Mouse (Mus musculus): Measurements from ENCODE around the gene Pfkm. TPM values are rescaled to one million over a fixed set of nuclear protein-coding genes. Genes with fewer than 3 reads are reported as not detected.
A peak's percentile ranks its signal among the peaks of the same experiment; 100 is the strongest.

Pfkm gene
- polyA plus RNA-seq, 1 experiment from 2014 or later = 38.2 TPM

GRCm38 (mm10) chr15:98074521-98074920 is 17.9 kb upstream of the Pfkm start:
- WGBS = 97% methylated on average over 8 of the region's 8 CpGs

GRCm38 (mm10) chr15:98075034-98075433 is 17.4 kb upstream of the Pfkm start:
- H3K36me3 ChIP-seq (replicated peaks) = peaks cover 99% of the 10 kb centered on the region
- no peaks in the 10 kb centered on the region for H3K9me3 ChIP-seq
- no peak overlapping the region for H3K27ac ChIP-seq
- H3K4me1 ChIP-seq = no peaks in the 10 kb centered on the region
- no peak overlapping the region for H3K4me3 ChIP-seq
- H3K27me3 ChIP-seq (ENCODE audit: poor library complexity, severe bottlenecking) = no peaks in the 10 kb centered on the region
- DNase-seq (ENCODE audit: extremely low spot score, low spot score) = no peak
- 89% methylated on average over 16 of the region's 16 CpGs for WGBS

More at GRCm38 (mm10) chr15:98074521-98074920, 17.9 kb upstream of the Pfkm start:
- H3K27me3 ChIP-seq (ENCODE audit: poor library complexity, severe bottlenecking) = no peaks in the 10 kb centered on the region
- DNase-seq (ENCODE audit: extremely low spot score, low spot score) = no peak
- H3K27ac ChIP-seq = no peak overlapping the region
- H3K36me3 ChIP-seq (replicated peaks) = peaks cover 99% of the 10 kb centered on the region
- no peaks in the 10 kb centered on the region for H3K4me1 ChIP-seq
- H3K4me3 ChIP-seq = no peak overlapping the region
- no peaks in the 10 kb centered on the region for H3K9me3 ChIP-seq

GRCm38 (mm10) chr15:98076901-98077300 is 15.5 kb upstream of the Pfkm start:
- H3K36me3 ChIP-seq (replicated peaks) = peaks cover 98% of the 10 kb centered on the region
- H3K9me3 ChIP-seq = no peaks in the 10 kb centered on the region
- no peak overlapping the region for H3K27ac ChIP-seq
- no peaks in the 10 kb centered on the region for H3K4me1 ChIP-seq
- no peaks in the 10 kb centered on the region for H3K27me3 ChIP-seq (ENCODE audit: poor library complexity, severe bottlenecking)
- WGBS = 91% methylated on average over 6 of the region's 6 CpGs
- H3K4me3 ChIP-seq = no peak overlapping the region
- no peak for DNase-seq (ENCODE audit: extremely low spot score, low spot score)

- Histone ChIP-seq H3K27me3 (ENCODE audit: poor library complexity, severe bottlenecking) (no peaks in the 10 kb centered on the region), H3K36me3 (replicated peaks) (peaks cover 56% of the 10 kb centered on the region), H3K9me3 (no peaks in the 10 kb centered on the region), H3K4me3 (no peak overlapping the region), H3K27ac (no peak overlapping the region), H3K4me1 (peaks cover 24% of the 10 kb centered on the region)
- WGBS = 88% methylated on average over 1 of the region's 1 CpGs
- no peak for DNase-seq (ENCODE audit: extremely low spot score, low spot score)
Measured at GRCm38 (mm10) chr15:98088889-98089288, 3.5 kb upstream of the Pfkm start.

GRCm38 (mm10) chr15:98089421-98090183 is 2.8 kb upstream of the Pfkm start:
- Histone ChIP-seq H3K9me3 (no peaks in the 10 kb centered on the region), H3K4me3 (no peak overlapping the region), H3K27me3 (ENCODE audit: poor library complexity, severe bottlenecking) (no peaks in the 10 kb centered on the region), H3K4me1 (peaks cover 26% of the 10 kb centered on the region), H3K36me3 (replicated peaks) (peaks cover 49% of the 10 kb centered on the region), H3K27ac (no peak overlapping the region)
- 80% methylated on average over 9 of the region's 9 CpGs for WGBS
- no peak for DNase-seq (ENCODE audit: extremely low spot score, low spot score)

- H3K4me1 ChIP-seq = peaks cover 26% of the 10 kb centered on the region
- H3K27me3 ChIP-seq (ENCODE audit: poor library complexity, severe bottlenecking) = no peaks in the 10 kb centered on the region
- DNase-seq (ENCODE audit: extremely low spot score, low spot score) = no peak
- peak overlapping the region; percentile 79 for H3K4me3 ChIP-seq
- peak overlapping the region; percentile 98; the same call in 1 of the 2 replicates for H3K27ac ChIP-seq
- 52% methylated on average over 4 of the region's 4 CpGs for WGBS
- H3K9me3 ChIP-seq = no peaks in the 10 kb centered on the region
- peaks cover 27% of the 10 kb centered on the region for H3K36me3 ChIP-seq (replicated peaks)
Measured at GRCm38 (mm10) chr15:98091841-98092240, 548 bp upstream of the Pfkm start.

- H3K4me1 ChIP-seq = peaks cover 26% of the 10 kb centered on the region
- peaks cover 13% of the 10 kb centered on the region for H3K36me3 ChIP-seq (replicated peaks)
- peak within 1 kb of the TSS; percentile 79 for H3K4me3 ChIP-seq
- DNase-seq (ENCODE audit: extremely low spot score, low spot score) = peak; percentile 91
- H3K9me3 ChIP-seq = no peaks in the 10 kb centered on the region
- under 1% methylated on average over 58 of the region's 58 CpGs for WGBS
- no peaks in the 10 kb centered on the region for H3K27me3 ChIP-seq (ENCODE audit: poor library complexity, severe bottlenecking)
- H3K27ac ChIP-seq = peak within 1 kb of the TSS; percentile 98
Measured at GRCm38 (mm10) chr15:98093121-98094011, 977 bp downstream of the Pfkm start, which contains the start of gene Senp1. TSS of gene Senp1 (minus strand) at chr15:98093744.

- no peaks in the 10 kb centered on the region for H3K9me3 ChIP-seq
- no peak overlapping the region for H3K4me3 ChIP-seq
- H3K4me1 ChIP-seq = peaks cover 26% of the 10 kb centered on the region
- no peaks in the 10 kb centered on the region for H3K27me3 ChIP-seq (ENCODE audit: poor library complexity, severe bottlenecking)
- no peak for DNase-seq (ENCODE audit: extremely low spot score, low spot score)
- H3K36me3 ChIP-seq (replicated peaks) = peaks cover 2% of the 10 kb centered on the region
- H3K27ac ChIP-seq = no peak overlapping the region
- WGBS = 90% methylated on average over 12 of the region's 12 CpGs
Measured at GRCm38 (mm10) chr15:98094905-98095304, 2.5 kb downstream of the Pfkm start.

- WGBS = 49% methylated on average over 3 of the region's 3 CpGs
- no peak overlapping the region for H3K27ac ChIP-seq
- H3K36me3 ChIP-seq (replicated peaks) = no peaks in the 10 kb centered on the region
- peaks cover 13% of the 10 kb centered on the region for H3K4me1 ChIP-seq
- no peaks in the 10 kb centered on the region for H3K27me3 ChIP-seq (ENCODE audit: poor library complexity, severe bottlenecking)
- no peak for DNase-seq (ENCODE audit: extremely low spot score, low spot score)
- H3K4me3 ChIP-seq = no peak overlapping the region
- H3K9me3 ChIP-seq = no peaks in the 10 kb centered on the region
Measured at GRCm38 (mm10) chr15:98096957-98097356, 4.6 kb downstream of the Pfkm start.

GRCm38 (mm10) chr15:98098519-98098918 is 6.1 kb downstream of the Pfkm start:
- Histone ChIP-seq H3K9me3 (no peaks in the 10 kb centered on the region), H3K4me3 (no peak overlapping the region), H3K27ac (no peak overlapping the region), H3K27me3 (ENCODE audit: poor library complexity, severe bottlenecking) (no peaks in the 10 kb centered on the region), H3K36me3 (replicated peaks) (no peaks in the 10 kb centered on the region), H3K4me1 (peaks cover 6% of the 10 kb centered on the region)
- DNase-seq (ENCODE audit: extremely low spot score, low spot score) = no peak
- 90% methylated on average over 9 of the region's 9 CpGs for WGBS

GRCm38 (mm10) chr15:98102401-98102800 is 10.0 kb downstream of the Pfkm start:
- no peaks in the 10 kb centered on the region for H3K9me3 ChIP-seq
- no peak overlapping the region for H3K27ac ChIP-seq
- H3K36me3 ChIP-seq (replicated peaks) = no peaks in the 10 kb centered on the region
- no peak for DNase-seq (ENCODE audit: extremely low spot score, low spot score)
- H3K4me1 ChIP-seq = peaks cover 5% of the 10 kb centered on the region
- no peak overlapping the region for H3K4me3 ChIP-seq
- no peaks in the 10 kb centered on the region for H3K27me3 ChIP-seq (ENCODE audit: poor library complexity, severe bottlenecking)
- WGBS = 93% methylated on average over 6 of the region's 6 CpGs

GRCm38 (mm10) chr15:98106506-98106905 is 14.1 kb downstream of the Pfkm start:
- DNase-seq (ENCODE audit: extremely low spot score, low spot score) = no peak
- Histone ChIP-seq H3K27ac (no peak overlapping the region), H3K27me3 (ENCODE audit: poor library complexity, severe bottlenecking) (no peaks in the 10 kb centered on the region), H3K9me3 (no peaks in the 10 kb centered on the region), H3K36me3 (replicated peaks) (no peaks in the 10 kb centered on the region), H3K4me3 (no peak overlapping the region), H3K4me1 (peaks cover 31% of the 10 kb centered on the region)
- WGBS = 92% methylated on average over 6 of the region's 6 CpGs

GRCm38 (mm10) chr15:98107230-98107629 is 14.8 kb downstream of the Pfkm start:
- peaks cover 31% of the 10 kb centered on the region for H3K4me1 ChIP-seq
- H3K27me3 ChIP-seq (ENCODE audit: poor library complexity, severe bottlenecking) = no peaks in the 10 kb centered on the region
- no peak overlapping the region for H3K4me3 ChIP-seq
- H3K9me3 ChIP-seq = no peaks in the 10 kb centered on the region
- peaks cover 3% of the 10 kb centered on the region for H3K36me3 ChIP-seq (replicated peaks)
- WGBS = 90% methylated on average over 6 of the region's 6 CpGs
- DNase-seq (ENCODE audit: extremely low spot score, low spot score) = no peak
- H3K27ac ChIP-seq = peak overlapping the region; percentile 90

Data from forebrain, embryonic 10.5 days (tissue).